Mouse (Mus musculus) cerebellum, adult 8-10 months (tissue): ENCODE data around the gene Uqcrh.

Experiments used
- DNase-seq: peaks from one replicate; pipeline ENCODE4 v3.0.0; 2022

Gene Uqcrh

DNA sequence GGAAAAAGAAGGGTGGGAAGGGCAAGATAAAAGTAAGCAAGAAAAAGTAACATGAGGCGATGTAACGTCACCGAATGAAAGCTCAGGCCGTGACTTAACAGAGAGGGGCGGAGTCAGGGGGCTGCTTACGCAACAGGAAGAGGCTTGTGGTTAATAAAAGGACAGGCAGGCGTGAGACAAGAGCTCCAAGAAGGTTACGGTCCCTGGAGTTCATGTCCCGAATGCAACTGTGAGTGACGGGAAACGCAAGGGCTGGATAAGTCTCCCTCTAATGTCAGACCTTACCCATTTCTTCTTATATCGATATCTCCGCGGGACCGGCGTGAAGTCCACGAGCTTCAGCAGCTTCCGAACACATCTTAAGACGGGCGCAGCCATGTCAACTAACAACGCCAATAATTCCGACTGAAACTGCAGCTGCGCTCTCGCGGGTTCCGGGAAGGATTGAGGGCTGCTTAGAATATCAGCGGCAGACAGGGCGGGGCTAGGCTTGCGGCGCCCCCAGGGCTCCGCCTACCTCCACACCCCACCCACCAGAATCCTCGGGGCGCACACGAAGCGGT, 21.4 kb downstream of the Uqcrh start, which contains the start of gene Nsun4:
Gene Nsun4 (minus strand): TSS at position 478 of the 563 bp plus-strand sequence.
- peak; percentile 85 for DNase-seq

DNA sequence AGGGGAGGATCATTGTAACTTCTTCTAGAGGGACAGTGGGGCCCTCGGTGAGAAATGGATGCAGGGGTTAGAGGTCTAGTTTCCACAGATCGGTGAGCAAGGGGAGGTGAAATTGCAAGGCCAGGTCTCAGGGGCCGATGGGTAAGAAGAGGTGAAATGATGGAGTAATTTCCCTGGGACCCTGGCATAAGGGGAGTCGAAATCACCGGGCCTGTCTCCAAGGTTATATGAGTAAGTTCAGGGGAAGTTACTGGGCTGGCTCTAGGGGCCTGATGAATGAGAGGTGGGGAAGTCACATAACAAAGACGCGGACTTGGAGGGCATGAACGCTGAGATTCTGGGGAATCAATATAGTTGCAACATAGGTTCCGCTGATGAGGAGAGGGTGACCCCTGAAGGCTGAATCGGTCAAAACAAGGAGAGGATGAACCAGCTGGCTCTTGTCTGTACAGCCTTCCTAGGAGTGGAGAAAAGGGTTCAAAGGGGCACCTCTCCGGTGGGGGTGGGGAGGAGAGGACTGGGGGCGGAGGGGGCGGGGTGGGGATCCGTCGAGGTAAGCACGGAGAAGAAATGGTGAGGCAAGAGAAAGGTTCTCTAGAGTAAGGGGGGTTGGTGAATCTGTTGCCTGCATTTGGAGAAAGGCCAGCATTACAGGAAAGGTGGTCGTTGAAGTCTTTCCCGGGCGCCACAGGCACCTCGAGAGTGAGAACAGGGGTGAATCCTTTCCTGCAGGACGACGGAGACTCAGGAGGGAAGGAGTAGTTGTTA, 22.2 kb downstream of the Uqcrh start:
- peak; percentile 22 for DNase-seq

DNA sequence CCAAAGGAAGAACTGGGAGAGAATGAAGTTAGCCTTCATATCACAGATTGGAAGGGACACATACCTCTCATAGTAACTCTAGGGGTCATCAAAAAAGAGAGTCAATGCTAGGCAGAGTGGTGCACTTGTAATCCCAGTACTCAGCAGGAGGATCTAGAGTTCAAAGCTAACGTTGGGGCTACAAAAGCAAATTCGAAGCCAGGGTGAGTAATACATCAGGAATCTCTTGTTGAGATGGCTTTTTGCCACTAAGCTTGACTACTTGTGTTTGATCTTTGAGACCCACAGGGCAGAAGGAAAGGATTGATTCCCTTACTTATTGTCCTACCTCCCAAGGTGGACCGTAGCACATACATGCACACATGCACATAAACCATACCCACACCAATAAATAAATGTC, 25.7 kb downstream of the Uqcrh start:
- DNase-seq, result no peak

DNA sequence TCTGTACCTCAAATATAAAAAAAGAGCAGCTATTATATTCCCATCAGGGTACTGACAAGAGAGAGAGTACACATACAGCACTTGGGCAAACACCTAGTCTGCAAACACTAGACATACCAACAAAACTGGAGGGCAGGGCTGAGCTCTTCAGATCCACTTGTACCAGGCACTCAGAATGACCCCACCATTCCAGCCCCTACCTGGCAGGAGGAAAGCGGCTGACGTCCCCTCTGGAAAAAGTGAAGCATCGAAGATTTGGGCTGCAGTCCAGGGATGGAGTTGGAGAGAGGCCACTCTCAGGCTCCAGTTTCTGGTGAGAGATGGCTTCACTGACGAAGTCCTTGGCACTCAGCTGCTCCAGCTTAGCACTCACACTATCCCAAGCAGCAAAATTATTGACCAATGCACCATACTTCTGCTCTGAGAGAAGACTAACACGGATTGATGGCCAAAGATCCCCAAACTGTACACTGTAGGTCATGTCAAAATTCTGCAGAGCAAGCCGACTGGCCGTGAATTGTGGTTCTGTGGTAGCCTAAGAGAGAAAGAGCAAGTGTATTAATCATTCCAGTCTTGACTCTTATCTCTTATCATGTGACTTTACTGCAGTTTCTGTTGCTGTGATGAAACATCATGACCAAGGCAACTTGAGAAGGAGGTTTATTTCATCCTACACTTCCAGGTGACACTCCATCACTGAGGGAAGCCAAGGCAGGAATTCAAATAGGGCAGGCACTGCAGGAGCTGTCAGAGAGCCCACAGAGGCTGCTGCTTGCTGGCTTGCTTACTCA, 26.5 kb downstream of the Uqcrh start:
- no peak for DNase-seq

DNA sequence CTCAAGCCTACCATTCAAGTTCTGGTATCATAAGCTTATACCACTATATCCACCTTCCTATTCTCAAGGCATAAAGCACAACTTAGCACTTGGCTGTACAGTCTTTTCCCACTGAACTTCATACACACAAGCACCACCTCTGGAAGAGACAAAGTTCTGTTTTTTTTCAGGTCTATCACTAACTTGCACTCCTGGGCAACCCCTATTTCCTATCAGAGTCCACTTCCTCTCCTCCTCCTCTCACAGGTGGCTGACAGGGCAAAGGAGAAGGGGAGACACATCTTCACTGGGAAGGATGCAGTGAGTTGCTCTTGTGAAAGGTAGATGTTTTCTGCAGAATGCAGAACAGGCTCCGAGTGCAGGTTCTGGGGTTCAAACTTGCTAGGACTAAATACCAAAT, 27.2 kb downstream of the Uqcrh start:
- no peak for DNase-seq

DNA sequence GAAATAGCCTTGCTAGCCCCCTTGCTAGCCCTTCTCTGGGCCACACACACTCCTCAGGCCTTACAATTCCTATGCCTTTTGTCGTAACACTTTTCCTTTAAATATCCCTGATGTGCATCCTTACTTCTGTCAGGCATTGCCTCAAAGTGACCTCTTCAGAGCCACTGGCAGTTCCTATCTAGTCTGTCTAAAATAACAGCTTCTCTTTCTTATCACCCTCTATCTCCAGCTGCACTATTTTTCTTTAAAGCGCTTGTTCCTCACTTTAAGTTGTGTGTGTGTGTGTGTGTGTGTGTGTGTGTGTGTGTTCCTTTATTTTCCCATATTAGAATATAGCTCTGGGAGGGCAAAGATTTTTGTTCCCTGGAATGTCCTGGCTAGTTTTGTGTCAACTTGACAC, 28.3 kb downstream of the Uqcrh start:
- DNase-seq, result no peak

DNA sequence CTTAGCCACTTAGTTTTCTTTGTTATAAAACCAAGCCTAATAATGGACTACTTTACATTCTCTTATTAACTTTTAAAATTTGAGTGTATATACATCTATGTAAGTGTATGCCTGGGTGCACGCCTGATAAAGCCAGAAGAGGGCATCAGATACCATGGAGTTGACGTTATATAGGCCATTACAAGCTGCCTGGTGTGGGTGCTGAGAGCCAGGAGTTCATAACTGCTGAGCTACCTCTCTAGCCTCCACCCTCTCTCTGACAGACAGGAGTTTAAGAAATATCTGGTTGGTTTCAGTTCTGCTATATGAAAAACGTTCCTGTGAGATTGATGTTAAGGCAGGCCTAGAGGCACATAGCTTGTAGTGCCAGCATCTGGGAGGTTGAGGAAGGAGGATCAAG, 32.7 kb downstream of the Uqcrh start:
- DNase-seq, result no peak

- DNase-seq, result no peak
Observed at GRCm38 (mm10) chr4:116040466-116040865, 34.4 kb downstream of the Uqcrh start.

GRCm38 (mm10) chr4:116033374-116033773, 41.5 kb downstream of the Uqcrh start:
- no peak for DNase-seq

GRCm38 (mm10) chr4:116032906-116033305, 42.0 kb downstream of the Uqcrh start:
- DNase-seq, result no peak

DNA sequence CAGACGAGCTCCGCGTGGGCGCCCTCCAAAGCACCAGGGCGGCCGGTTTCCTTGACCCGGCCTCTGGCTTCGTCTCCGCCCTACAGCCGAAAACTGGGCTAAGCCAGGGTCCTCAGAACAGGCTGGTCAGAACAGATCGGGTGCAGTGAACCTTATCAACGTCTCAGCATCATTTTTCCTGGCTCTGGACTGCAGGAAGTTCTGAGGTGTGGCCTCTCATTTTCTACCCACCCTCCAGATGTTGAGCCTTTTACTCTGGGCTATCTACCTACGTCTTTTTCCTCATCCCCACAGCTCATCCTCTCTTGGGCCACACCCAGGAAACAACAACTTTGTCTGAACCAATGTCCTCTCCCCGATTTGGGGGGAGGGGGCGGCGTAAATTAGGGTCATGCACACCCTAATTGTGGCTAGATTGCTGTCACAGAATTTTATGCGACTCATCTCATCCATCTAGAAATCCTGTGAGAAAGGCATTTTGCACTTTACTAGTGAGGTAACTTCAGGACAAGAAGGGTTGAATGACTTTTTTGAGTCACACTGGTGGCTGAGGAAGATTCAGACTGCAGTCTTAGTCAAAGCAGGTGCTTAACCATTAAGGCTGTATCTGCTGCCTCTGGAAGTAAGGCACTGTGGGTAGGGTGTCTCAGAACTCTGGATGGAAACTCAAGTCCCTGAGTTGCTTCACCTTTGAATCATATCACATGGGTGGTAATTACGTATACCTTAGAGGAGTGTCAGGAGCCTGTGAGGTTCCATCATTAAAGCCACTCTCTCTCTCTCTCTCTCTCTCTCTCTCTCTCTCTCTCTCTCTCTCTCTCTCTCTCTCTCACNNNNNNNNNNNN, 56.7 kb downstream of the Uqcrh start, which contains the start of gene Faah:
Gene Faah (minus strand): TSS at position 25 of the 845 bp plus-strand sequence.
- no peak for DNase-seq

DNA sequence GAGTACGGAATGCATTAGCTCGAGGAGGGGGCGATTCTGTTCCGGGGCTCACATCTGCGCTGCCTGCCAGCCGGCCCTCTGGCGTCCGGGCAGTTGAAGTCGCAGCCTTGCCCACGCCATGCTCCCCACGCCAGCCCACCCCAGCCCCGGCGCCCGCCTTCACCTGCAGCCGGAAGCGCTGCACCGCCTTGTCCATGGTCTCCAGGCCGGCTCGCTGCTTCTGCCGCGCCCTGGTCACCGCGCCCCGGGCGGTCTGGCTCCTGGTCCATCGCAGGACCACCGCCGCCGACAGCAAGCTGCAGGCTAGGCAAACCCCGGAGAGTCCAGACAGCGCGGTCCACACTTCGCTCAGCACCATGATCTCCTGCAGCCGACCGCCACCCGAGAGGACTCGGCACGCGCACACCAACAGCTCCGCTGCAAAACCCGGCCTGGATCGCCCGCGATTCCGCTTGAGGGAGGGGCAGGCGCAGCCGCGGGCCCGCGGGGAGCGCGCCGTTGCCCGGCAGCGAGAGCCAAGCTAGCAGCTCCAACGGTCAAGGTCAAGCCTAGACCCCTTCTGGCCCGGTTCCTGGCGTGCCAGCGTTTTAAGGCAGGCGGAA, 57.5 kb downstream of the Uqcrh start:
- DNase-seq, result peak; percentile 75
